Mouse (Mus musculus) MEL (cell line): ENCODE data around the gene Gm28710. TPM values are rescaled to one million over a fixed set of nuclear protein-coding genes. Genes with fewer than 3 reads are reported as not detected.

Experiments
- DNase-seq: peaks from one replicate; pipeline ENCODE4 v3.0.0; 2011; ENCODE audit warnings: low read depth, low spot score
- H3K27ac ChIP-seq: 2 replicates; pipeline ENCODE4 v1.5.1; 2012; ENCODE audit warnings: low read depth, mild to moderate bottlenecking, control low read depth, low read length, moderate library complexity; ENCODE audit not compliant: control insufficient read depth
- H3K27me3 ChIP-seq, 2 experiments: fragments of 150-350 bp in 1 of 2; sonication (generic) in 1 of 2; 2 replicates each; pipeline ENCODE4 v1.6.1; 2012; ENCODE audit warnings: low read length in 2 of 2, mild to moderate bottlenecking in 2 of 2, improper control_type of control experiment in 1 of 2, moderate library complexity in 1 of 2; ENCODE audit not compliant: insufficient read depth in 2 of 2, control insufficient read depth in 1 of 2
- H3K36me3 ChIP-seq, 2 experiments: 2 replicates each; pipeline ENCODE4 v1.6.1; 2012 to 2014; ENCODE audit warnings: low read length in 2 of 2, improper control_type of control experiment in 1 of 2, inconsistent platforms in 1 of 2, mild to moderate bottlenecking in 1 of 2; ENCODE audit not compliant: insufficient read depth in 2 of 2, control insufficient read depth in 1 of 2
- H3K4me1 ChIP-seq, 2 experiments: fragments of 150-350 bp in 1 of 2; sonication (generic) in 1 of 2; 2 replicates each; pipeline ENCODE4 v1.6.1; 2012; ENCODE audit warnings: low read length in 2 of 2, improper control_type of control experiment in 1 of 2, mild to moderate bottlenecking in 1 of 2; ENCODE audit not compliant: insufficient read depth in 2 of 2, control insufficient read depth in 1 of 2
- H3K4me3 ChIP-seq, 2 experiments: fragments of 150-350 bp in 1 of 2; sonication (generic) in 1 of 2; 2 replicates each; pipeline ENCODE4 v1.5.1; 2012; ENCODE audit warnings: low read depth in 2 of 2, low read length in 2 of 2, mild to moderate bottlenecking in 2 of 2, moderate library complexity in 2 of 2, control low read depth in 1 of 2, improper control_type of control experiment in 1 of 2; ENCODE audit not compliant: control insufficient read depth in 1 of 2, insufficient read depth in 1 of 2
- H3K79me2 ChIP-seq: 2 replicates; pipeline ENCODE4 v1.6.1; 2012; ENCODE audit warnings: mild to moderate bottlenecking, low read length, moderate library complexity; ENCODE audit not compliant: control insufficient read depth, poor library complexity, insufficient read depth
- H3K9ac ChIP-seq: 2 replicates; pipeline ENCODE4 v1.6.1; 2012; ENCODE audit warnings: low read depth, mild to moderate bottlenecking, control low read depth, low read length, moderate library complexity; ENCODE audit not compliant: control insufficient read depth, poor library complexity, severe bottlenecking
- H3K9me3 ChIP-seq: fragments of 150-350 bp; sonication (generic); replicated peaks from 2 replicates; pipeline ENCODE4 v1.6.1; 2012; ENCODE audit warnings: mild to moderate bottlenecking, low read length, improper control_type of control experiment, moderate library complexity; ENCODE audit not compliant: insufficient read depth
- BHLHE40 ChIP-seq: IDR thresholded peaks from 2 replicates; pipeline ENCODE4 v1.6.1; 2012; ENCODE audit warnings: low read depth, mild to moderate bottlenecking, inconsistent platforms, low read length, improper control_type of control experiment, borderline replicate concordance
- CHD1 ChIP-seq: IDR thresholded peaks from 2 replicates; pipeline ENCODE4 v1.6.1; 2012; ENCODE audit warnings: low read depth, mild to moderate bottlenecking, inconsistent platforms, low read length, improper control_type of control experiment
- ELF1 ChIP-seq: IDR thresholded peaks from 2 replicates; pipeline ENCODE4 v1.6.1; 2014; ENCODE audit warnings: low read depth, mild to moderate bottlenecking, inconsistent platforms, low read length, improper control_type of control experiment, moderate library complexity
- EP300 ChIP-seq, 2 experiments: IDR thresholded peaks; 2 replicates each; pipeline ENCODE4 v1.6.1; 2011; ENCODE audit warnings: improper control_type of control experiment in 2 of 2, low read length in 2 of 2, low read depth in 1 of 2, mild to moderate bottlenecking in 1 of 2
- HCFC1 ChIP-seq: IDR thresholded peaks from 2 replicates; pipeline ENCODE4 v1.6.1; 2012; ENCODE audit warnings: low read depth, mild to moderate bottlenecking, inconsistent platforms, low read length, improper control_type of control experiment, moderate library complexity
- KAT2A ChIP-seq: conservative IDR thresholded peaks from 2 replicates; pipeline ENCODE4 v1.6.1; 2012; ENCODE audit warnings: low read depth, low read length, improper control_type of control experiment, inconsistent platforms
- MAFK ChIP-seq: IDR thresholded peaks from 2 replicates; pipeline ENCODE4 v1.6.1; 2011; ENCODE audit warnings: low read depth, mild to moderate bottlenecking, low read length, improper control_type of control experiment, borderline replicate concordance
- MEF2A ChIP-seq: IDR thresholded peaks from 2 replicates; pipeline ENCODE4 v1.6.1; 2014; ENCODE audit warnings: low read depth, mild to moderate bottlenecking, inconsistent platforms, low read length, improper control_type of control experiment; ENCODE audit not compliant: poor library complexity, insufficient replicate concordance, severe bottlenecking; ENCODE audit errors: extremely low read depth
- MYB ChIP-seq: IDR thresholded peaks from 2 replicates; pipeline ENCODE4 v1.6.1; 2011; ENCODE audit warnings: mild to moderate bottlenecking, low read depth, low read length, improper control_type of control experiment
- MYC ChIP-seq: IDR thresholded peaks from 2 replicates; pipeline ENCODE4 v1.6.1; 2011; ENCODE audit warnings: low read depth, mild to moderate bottlenecking, low read length, improper control_type of control experiment, moderate library complexity
- NRF1 ChIP-seq: IDR thresholded peaks from 2 replicates; pipeline ENCODE4 v1.6.1; 2014; ENCODE audit warnings: low read depth, mild to moderate bottlenecking, inconsistent platforms, low read length, improper control_type of control experiment, moderate library complexity; ENCODE audit not compliant: poor library complexity, insufficient read depth, severe bottlenecking
- POLR2A ChIP-seq, 2 experiments: IDR thresholded peaks; 2 replicates each; pipeline ENCODE4 v1.6.1; 2011 to 2012; ENCODE audit warnings: low read length in 2 of 2, mild to moderate bottlenecking in 2 of 2, control low read depth in 1 of 2, improper control_type of control experiment in 1 of 2, low read depth in 1 of 2, moderate library complexity in 1 of 2; ENCODE audit not compliant: control insufficient read depth in 1 of 2, insufficient read depth in 1 of 2, poor library complexity in 1 of 2
- POLR2AphosphoS2 ChIP-seq: IDR thresholded peaks from 2 replicates; pipeline ENCODE4 v1.6.1; 2011; ENCODE audit warnings: low read length, improper control_type of control experiment
- RAD21 ChIP-seq: IDR thresholded peaks from 2 replicates; pipeline ENCODE4 v1.6.1; 2011; ENCODE audit warnings: mild to moderate bottlenecking, low read depth, low read length, improper control_type of control experiment
- SMC3 ChIP-seq: IDR thresholded peaks from 2 replicates; pipeline ENCODE4 v1.6.1; 2011; ENCODE audit warnings: low read depth, low read length, improper control_type of control experiment
- TAL1 ChIP-seq: IDR thresholded peaks from 2 replicates; pipeline ENCODE4 v1.6.1; 2012; ENCODE audit warnings: mild to moderate bottlenecking, inconsistent platforms, low read length, moderate library complexity, mixed read lengths
- TBP ChIP-seq: IDR thresholded peaks from 2 replicates; pipeline ENCODE4 v1.8.0; 2011; ENCODE audit warnings: low read depth, low read length, improper control_type of control experiment
- TCF12 ChIP-seq: IDR thresholded peaks from 2 replicates; pipeline ENCODE4 v1.6.1; 2014; ENCODE audit warnings: low read depth, mild to moderate bottlenecking, inconsistent platforms, low read length, improper control_type of control experiment, moderate library complexity
- UBTF ChIP-seq: IDR thresholded peaks from 2 replicates; pipeline ENCODE4 v1.6.1; 2012; ENCODE audit warnings: low read depth, mild to moderate bottlenecking, inconsistent platforms, low read length, improper control_type of control experiment, moderate library complexity, borderline replicate concordance; ENCODE audit not compliant: insufficient read depth
- USF1 ChIP-seq: IDR thresholded peaks from 2 replicates; pipeline ENCODE4 v1.6.1; 2014; ENCODE audit warnings: low read depth, mild to moderate bottlenecking, inconsistent platforms, low read length, improper control_type of control experiment, moderate library complexity
- ZC3H11A ChIP-seq: IDR thresholded peaks from 2 replicates; pipeline ENCODE4 v1.6.1; 2012; ENCODE audit warnings: low read depth, mild to moderate bottlenecking, inconsistent platforms, low read length, improper control_type of control experiment
- ZNF384 ChIP-seq: IDR thresholded peaks from 2 replicates; pipeline ENCODE4 v1.6.1; 2012; ENCODE audit warnings: low read depth, mild to moderate bottlenecking, inconsistent platforms, low read length, improper control_type of control experiment
- polyA plus RNA-seq, 2 experiments: library from polyadenylated mRNA; stranded (reverse) in 1 of 2; unstranded in 1 of 2; fragments of >175 nt in 1 of 2; fragments of >200 nt in 1 of 2; gene quantifications; 2 replicates each; pipeline versions ENCODE4 v1.2.1 to v1.2.4; 2012; ENCODE audit warnings: low replicate concordance in 2 of 2, low read depth in 1 of 2; ENCODE audit not compliant: insufficient read length in 2 of 2, insufficient read depth in 1 of 2, missing spikeins in 1 of 2
- total RNA-seq: library from RNA; depleted of rRNA; stranded (reverse); fragments of 300-350 nt; gene quantifications from 2 replicates; pipeline ENCODE4 v1.2.3, GENCODE M21; 2012; rRNA removed

Gm28710 gene
- total RNA-seq (not detected in 2 replicates), polyA plus RNA-seq (not detected)

GRCm38 (mm10) chr5:16791243-16791860 lies at the start of gene Gm28710:
Gm28710 (plus strand) TSS chr5:16791810.
- no peak for DNase-seq
- no peak within 1 kb of the TSS for H3K27ac ChIP-seq
- H3K36me3 ChIP-seq = no peaks in the 10 kb centered on the region
- no peaks in the 10 kb centered on the region for H3K4me1 ChIP-seq
- no peaks in the 10 kb centered on the region; the same call in none of the 2 replicates for H3K9me3 ChIP-seq
- H3K4me3 ChIP-seq = no peak within 1 kb of the TSS
- H3K79me2 ChIP-seq = no peaks in the 10 kb centered on the region
- TF ChIP-seq ZC3H11A (no peak), CHD1 (no peak), ELF1 (no peak), MYB (no peak), ZNF384 (no peak), BHLHE40 (no peak), MAFK (no peak), TAL1 (no peak), TCF12 (no peak), USF1 (no peak), POLR2AphosphoS2 (no peak), POLR2A (IDR thresholded peaks at IDR 0.05; ENCODE audit: control insufficient read depth in 1 of 2, insufficient read depth in 1 of 2, low read depth in 1 of 2, low read length in 2 of 2, poor library complexity in 1 of 2) (no peak), MEF2A (no peak), HCFC1 (no peak), MYC (no peak), EP300 (IDR thresholded peaks at IDR 0.05; ENCODE audit: low read depth in 1 of 2, low read length in 2 of 2) (no peak), NRF1 (no peak), KAT2A (no peak), TBP (no peak)
- H3K27me3 ChIP-seq = no peaks in the 10 kb centered on the region
- H3K9ac ChIP-seq = no peak within 1 kb of the TSS

- no peaks in the 10 kb centered on the region for H3K9me3 ChIP-seq
- H3K27ac ChIP-seq = no peak overlapping the region
- H3K9ac ChIP-seq = no peak overlapping the region
Observed at GRCm38 (mm10) chr5:16777176-16777575, 14.4 kb upstream of the Gm28710 start.

More at GRCm38 (mm10) chr5:16777176-16777575, 14.4 kb upstream of the Gm28710 start:
- Histone ChIP-seq H3K79me2 (no peaks in the 10 kb centered on the region), H3K36me3 (no peaks in the 10 kb centered on the region), H3K27me3 (no peaks in the 10 kb centered on the region), H3K4me1 (no peaks in the 10 kb centered on the region), H3K4me3 (no peak overlapping the region)
- TF ChIP-seq TBP (no peak), RAD21 (no peak), UBTF (no peak), ZNF384 (no peak), SMC3 (no peak)
- no peak for DNase-seq
